In the genomic region with DNA sequence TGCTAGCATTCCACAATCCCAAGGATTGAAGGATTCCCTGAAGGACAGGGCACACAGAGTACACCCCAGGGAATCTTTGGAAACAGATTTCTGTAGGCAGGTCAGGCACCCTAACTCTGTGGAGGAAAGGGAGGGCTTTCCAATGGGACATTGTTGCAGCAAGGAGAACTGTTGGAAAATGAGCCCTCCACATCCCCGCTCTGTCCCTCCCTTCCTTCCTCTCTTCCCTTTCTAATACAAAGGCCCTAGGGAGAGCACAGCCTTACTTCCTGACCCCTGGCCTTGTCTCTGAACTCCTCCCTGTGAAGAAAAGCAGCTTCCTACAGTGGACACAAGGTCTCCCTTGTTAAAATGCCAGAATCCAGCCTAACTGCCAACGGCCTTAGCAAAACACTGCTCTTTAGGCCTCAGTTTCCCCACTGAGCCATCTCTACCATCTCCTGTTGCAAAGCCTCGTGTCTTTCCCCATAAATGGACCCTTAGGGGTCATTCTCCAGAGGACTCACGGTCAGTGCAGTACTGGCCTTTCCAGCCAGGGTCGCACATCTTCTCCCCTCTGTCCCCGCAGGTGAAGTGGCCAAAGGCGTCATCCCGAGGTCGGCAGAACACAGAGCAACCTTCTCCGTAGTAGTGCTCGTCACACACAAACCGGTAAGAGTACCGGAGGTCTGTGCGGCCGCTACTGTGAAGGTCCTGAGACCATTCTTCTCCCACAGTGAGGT, we compare ENCODE assay signal across 9 mouse cellular contexts. TPM values are rescaled to one million over a fixed set of nuclear protein-coding genes. Genes with fewer than 3 reads are reported as not detected.
DNase-seq lines count a peak whose midpoint lies in the region; ATAC-seq lines count a peak whose summit lies in the region.
"Had no signal": no experiment of that assay in that cellular context is flagged by ENCODE, and none has a peak within 500 bp of the region (broad histone marks: within the 10 kb centered on the region; RNA-seq: fewer than 3 reads in every experiment).

No protein-coding gene starts in this region.

- H3K27me3 ChIP-seq in kidney, embryonic 14.5 days (ENCODE audit: control insufficient read depth, insufficient read depth, low read length): peaks cover 28% of the 10 kb centered on the region
- H3K27me3 ChIP-seq in heart, embryonic 11.5 days (ENCODE audit: control insufficient read depth, insufficient read depth, low read length): peaks cover 57% of the 10 kb centered on the region
- H3K27me3 ChIP-seq in neural tube, embryonic 12.5 days (replicated peaks): peaks cover 3% of the 10 kb centered on the region; the same call in 1 of the 2 replicates

- 47% methylated on average over 15 of the region's 15 CpGs for WGBS in kidney, embryonic 14.5 days
- WGBS in heart, embryonic 11.5 days (ENCODE audit: insufficient replicate concordance): 60% methylated on average over 15 of the region's 15 CpGs
- WGBS in neural tube, embryonic 12.5 days: 53% methylated on average over 15 of the region's 15 CpGs

- intact Hi-C loops in left cerebral cortex, postnatal 25 days (cut with DNase I): no loop called here

- peak overlapping the region; percentile 64 for H3K4me3 ChIP-seq in kidney, embryonic 14.5 days (ENCODE audit: low read length)
- H3K4me3 ChIP-seq in heart, embryonic 11.5 days (ENCODE audit: low read depth, low read length): peak overlapping the region; percentile 62
- H3K4me3 ChIP-seq in neural tube, embryonic 12.5 days: peak overlapping the region; percentile 87

- no peak for ATAC-seq in kidney, embryonic 14.5 days (ENCODE audit: low FRiP score, low TSS enrichment)
- no peak for ATAC-seq in heart, embryonic 11.5 days (replicated peaks; ENCODE audit: insufficient number of reproducible peaks, low FRiP score, low TSS enrichment)
- no peak for ATAC-seq in neural tube, embryonic 12.5 days (ENCODE audit: low FRiP score, low read depth)

- no peak for DNase-seq in kidney, adult 11 months
- peak; percentile 28 to 62 for DNase-seq in kidney, postnatal 25 days
- no peak for DNase-seq in left cerebral cortex, postnatal 25 days (ENCODE audit: low spot score in 2 of 2)
- no peak for DNase-seq in layer of hippocampus, adult 8-10 months (ENCODE audit: low spot score in 2 of 2)
- no peak for DNase-seq in thymus, postnatal 36 days
- DNase-seq: left cerebral cortex, postnatal 4 days had no signal

- peak overlapping the region; percentile 97 for H3K4me2 ChIP-seq in kidney, embryonic 14.5 days (replicated peaks; ENCODE audit: low read depth, low read length)
- H3K4me2 ChIP-seq in heart, embryonic 11.5 days: peak overlapping the region; percentile 98
- peak overlapping the region; percentile 88 for H3K4me2 ChIP-seq in neural tube, embryonic 12.5 days (replicated peaks)

- peaks cover 16% of the 10 kb centered on the region for H3K36me3 ChIP-seq in kidney, embryonic 14.5 days (ENCODE audit: control insufficient read depth, insufficient read depth, low read length)
- H3K36me3 ChIP-seq in heart, embryonic 11.5 days (ENCODE audit: control insufficient read depth, insufficient read depth, low read length): no peaks in the 10 kb centered on the region
- H3K36me3 ChIP-seq in neural tube, embryonic 12.5 days: peaks cover 34% of the 10 kb centered on the region

- H3K27ac ChIP-seq in kidney, embryonic 14.5 days (ENCODE audit: low read depth, low read length): no peak overlapping the region
- H3K27ac ChIP-seq in heart, embryonic 11.5 days (ENCODE audit: low read depth, low read length): no peak overlapping the region
- H3K27ac ChIP-seq in neural tube, embryonic 12.5 days: no peak overlapping the region

- H3K9me3 ChIP-seq in kidney, embryonic 14.5 days (ENCODE audit: control insufficient read depth, low read length): no peaks in the 10 kb centered on the region
- no peaks in the 10 kb centered on the region for H3K9me3 ChIP-seq in heart, embryonic 11.5 days (replicated peaks; ENCODE audit: control insufficient read depth, low read length)
- no peaks in the 10 kb centered on the region for H3K9me3 ChIP-seq in neural tube, embryonic 12.5 days

- H3K4me1 ChIP-seq in kidney, embryonic 14.5 days (ENCODE audit: control insufficient read depth, insufficient read depth, low read length): peaks cover 19% of the 10 kb centered on the region; the same call in 1 of the 2 replicates
- peaks cover 14% of the 10 kb centered on the region; the same call in 1 of the 2 replicates for H3K4me1 ChIP-seq in heart, embryonic 11.5 days (ENCODE audit: control insufficient read depth, insufficient read depth, low read length)
- peaks cover 63% of the 10 kb centered on the region for H3K4me1 ChIP-seq in neural tube, embryonic 12.5 days

- peak overlapping the region; percentile 9; the same call in 1 of the 2 replicates for H3K9ac ChIP-seq in kidney, embryonic 14.5 days (ENCODE audit: low read depth, low read length)
- 0 out of 2 replicates have a peak overlapping the region, but pooled peaks have one; percentile 10 for H3K9ac ChIP-seq in heart, embryonic 11.5 days (ENCODE audit: low read depth, low read length)
- H3K9ac ChIP-seq in neural tube, embryonic 12.5 days: peak overlapping the region; percentile 93

RNA-seq across cellular contexts. Expression of gene Dll1, which starts 3.6 kb away (rescaled TPM):
- polyA plus RNA-seq in kidney, embryonic 14.5 days (2014; fragmentation: Nextera tagmentation; extraction: Ambion mirVana): 16.4 and 24.6 TPM in 2 replicates
- polyA plus RNA-seq in heart, embryonic 11.5 days (2014; fragmentation: Nextera tagmentation; extraction: Ambion mirVana): 5.4 and 6.3 TPM in 2 replicates
- 77.5 and 80.4 TPM in 2 replicates for polyA plus RNA-seq in neural tube, embryonic 12.5 days (2016; fragmentation: Nextera tagmentation; extraction: Ambion mirVana)
- 1 to 10 TPM; 7.2 to 7.7 TPM for total RNA-seq in left cerebral cortex, postnatal 25 days (2021)
- 10 to 100 TPM in 2 of 4 experiments, 1 to 10 TPM in 2; 8.7 to 12.3 (median 10.6) TPM for total RNA-seq in layer of hippocampus, adult 8-10 months (2022)

RNA-seq across cellular contexts. Expression of gene Fam120b, which starts 22.9 kb away (rescaled TPM):
- 18.8 and 29.4 TPM in 2 replicates for polyA plus RNA-seq in kidney, embryonic 14.5 days (2014; fragmentation: Nextera tagmentation; extraction: Ambion mirVana)
- polyA plus RNA-seq in heart, embryonic 11.5 days (2014; fragmentation: Nextera tagmentation; extraction: Ambion mirVana): 16.7 and 19.1 TPM in 2 replicates
- 40.8 and 44.5 TPM in 2 replicates for polyA plus RNA-seq in neural tube, embryonic 12.5 days (2016; fragmentation: Nextera tagmentation; extraction: Ambion mirVana)
- 10 to 100 TPM; 39.3 to 42.8 TPM for total RNA-seq in left cerebral cortex, postnatal 25 days (2021)
- total RNA-seq in layer of hippocampus, adult 8-10 months (2022): 10 to 100 TPM; 45.0 to 55.4 (median 50.5) TPM

Comparison
In these comparisons a context has a peak if more than half of its experiments do, and no peak if none do; other contexts are left out.
1. DNase-seq: peak in kidney, postnatal 25 days (2 of 2); none in kidney, adult 11 months (single experiment), left cerebral cortex, postnatal 25 days (0 of 2), layer of hippocampus, adult 8-10 months (0 of 2) and thymus, postnatal 36 days (0 of 2).
2. H3K9ac ChIP-seq: peak in every context shown above with its lines; median percentile 93 in neural tube, embryonic 12.5 days; 10 in heart, embryonic 11.5 days; 9 in kidney, embryonic 14.5 days.
3. Peak in every context shown above with its lines, with median percentiles within 50 percentile points of each other: H3K4me2 ChIP-seq and H3K4me3 ChIP-seq.